11 mouse cellular contexts compared by ENCODE assay signal in the genomic region with DNA sequence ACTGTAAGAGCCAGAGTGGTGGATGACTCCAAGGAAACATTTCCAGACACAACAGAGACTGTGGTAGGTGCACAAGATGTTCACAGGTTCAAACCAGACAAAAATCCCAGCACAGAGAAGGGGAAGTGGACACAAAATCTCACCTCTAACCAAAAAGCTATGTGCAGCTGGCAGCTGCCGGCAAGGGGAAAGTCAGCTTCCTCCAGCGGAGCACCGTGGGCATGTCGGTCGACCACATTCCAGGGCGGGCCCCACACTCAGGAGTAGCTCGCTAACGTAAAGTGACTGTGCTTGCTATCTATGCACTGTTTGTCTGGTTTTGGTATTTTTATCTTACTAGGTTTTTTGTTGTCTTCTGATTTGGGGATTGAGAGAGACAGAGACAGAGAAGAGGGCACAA. TPM values are rescaled to one million over a fixed set of nuclear protein-coding genes. Genes with fewer than 3 reads are reported as not detected.
DNase-seq lines count a peak whose midpoint lies in the region; ATAC-seq lines count a peak whose summit lies in the region.
"Had no signal": no experiment of that assay in that cellular context is flagged by ENCODE, and none has a peak within 500 bp of the region (broad histone marks: within the 10 kb centered on the region; RNA-seq: fewer than 3 reads in every experiment).

No protein-coding gene starts in this region.

- H3K9me3 ChIP-seq in heart, embryonic 16.5 days (replicated peaks; ENCODE audit: control insufficient read depth, low read length), result no peaks in the 10 kb centered on the region
- no peaks in the 10 kb centered on the region for H3K9me3 ChIP-seq in hindbrain, embryonic 14.5 days (ENCODE audit: control insufficient read depth, low read length)
- H3K9me3 ChIP-seq: forebrain, embryonic 12.5 days; midbrain, embryonic 12.5 days; stomach, embryonic 15.5 days had no signal

- no peak for DNase-seq in heart, postnatal 25 days (ENCODE audit: low spot score)
- DNase-seq in ZHBTc4 (ENCODE audit: low read depth, low spot score), result peak; percentile 72
- DNase-seq in lung, postnatal 10 days, result peak; percentile 39
- peak; percentile 79 for DNase-seq in thymus, postnatal 0 days (ENCODE audit: low spot score)
- no peak for DNase-seq in hindbrain, embryonic 14.5 days (ENCODE audit: low spot score)
- DNase-seq in left cerebral cortex, postnatal 36 days (ENCODE audit: low spot score in 2 of 2), result no peak
- DNase-seq in MN1 (ENCODE audit: low spot score), result no peak

- H3K27me3 ChIP-seq in heart, embryonic 16.5 days (ENCODE audit: control insufficient read depth, insufficient read depth, low read length), result no peaks in the 10 kb centered on the region
- no peaks in the 10 kb centered on the region for H3K27me3 ChIP-seq in hindbrain, embryonic 14.5 days (ENCODE audit: control insufficient read depth, insufficient read depth, low read length)
- H3K27me3 ChIP-seq: forebrain, embryonic 12.5 days; midbrain, embryonic 12.5 days; stomach, embryonic 15.5 days had no signal

- 25% methylated on average over 8 of the region's 8 CpGs for WGBS in heart, embryonic 16.5 days
- 96% methylated on average over 8 of the region's 8 CpGs for WGBS in hindbrain, embryonic 14.5 days

- H3K36me3 ChIP-seq in heart, embryonic 16.5 days (ENCODE audit: control insufficient read depth, insufficient read depth), result no peaks in the 10 kb centered on the region
- H3K36me3 ChIP-seq in hindbrain, embryonic 14.5 days (replicated peaks; ENCODE audit: control insufficient read depth, insufficient read depth), result no peaks in the 10 kb centered on the region
- H3K36me3 ChIP-seq: forebrain, embryonic 12.5 days; midbrain, embryonic 12.5 days; stomach, embryonic 15.5 days had no signal

- peak; percentile 28; the same call in 1 of the 2 replicates for ATAC-seq in heart, embryonic 16.5 days (replicated peaks; ENCODE audit: extremely low read depth, insufficient read depth, low FRiP score)
- ATAC-seq in hindbrain, embryonic 14.5 days (ENCODE audit: low FRiP score), result no peak

- H3K4me2 ChIP-seq in heart, embryonic 16.5 days (ENCODE audit: low read depth, low read length), result peak overlapping the region; percentile 26
- no peak overlapping the region for H3K4me2 ChIP-seq in hindbrain, embryonic 14.5 days (replicated peaks)
- H3K4me2 ChIP-seq: forebrain, embryonic 12.5 days; midbrain, embryonic 12.5 days; stomach, embryonic 15.5 days had no signal

- H3K9ac ChIP-seq in heart, embryonic 16.5 days (ENCODE audit: low read length), result no peak overlapping the region
- H3K9ac ChIP-seq in hindbrain, embryonic 14.5 days, result no peak overlapping the region
- H3K9ac ChIP-seq: forebrain, embryonic 12.5 days; midbrain, embryonic 12.5 days; stomach, embryonic 15.5 days had no signal

- H3K27ac ChIP-seq in heart, embryonic 16.5 days (ENCODE audit: low read length), result no peak overlapping the region
- no peak overlapping the region for H3K27ac ChIP-seq in hindbrain, embryonic 14.5 days
- H3K27ac ChIP-seq: forebrain, embryonic 12.5 days; midbrain, embryonic 12.5 days; stomach, embryonic 15.5 days had no signal

- intact Hi-C loops in heart, postnatal 25 days (cut with DNase I), result no loop called here
- intact Hi-C loops in left cerebral cortex, postnatal 36 days (cut with DNase I), result no loop called here

- peaks cover 15% of the 10 kb centered on the region for H3K4me1 ChIP-seq in heart, embryonic 16.5 days (ENCODE audit: control insufficient read depth, insufficient read depth, low read length)
- H3K4me1 ChIP-seq in hindbrain, embryonic 14.5 days (replicated peaks; ENCODE audit: control insufficient read depth, insufficient read depth, low read length), result no peaks in the 10 kb centered on the region
- H3K4me1 ChIP-seq: forebrain, embryonic 12.5 days; stomach, embryonic 15.5 days had no signal

- no peak overlapping the region for H3K4me3 ChIP-seq in heart, embryonic 16.5 days (ENCODE audit: low read length)
- H3K4me3 ChIP-seq in hindbrain, embryonic 14.5 days (replicated peaks; ENCODE audit: low read length), result no peak overlapping the region
- H3K4me3 ChIP-seq: forebrain, embryonic 12.5 days; midbrain, embryonic 12.5 days; stomach, embryonic 15.5 days had no signal

RNA-seq across cellular contexts. Expression of a gene that starts 7.2 kb away (rescaled TPM):
- 6.8 and 7.2 TPM in 2 replicates for polyA plus RNA-seq in heart, embryonic 16.5 days (2015; fragmentation: Nextera tagmentation; extraction: Ambion mirVana)
- total RNA-seq in heart, postnatal 25 days (2021), result 1 to 10 TPM; 8.3 to 9.6 TPM
- polyA plus RNA-seq in thymus, postnatal 0 days (2015; fragmentation: Nextera tagmentation; extraction: Ambion mirVana), result 2.9 and 5.2 TPM in 2 replicates
- 9.1 and 10.4 TPM in 2 replicates for polyA plus RNA-seq in hindbrain, embryonic 14.5 days (2014; fragmentation: Nextera tagmentation; extraction: Ambion mirVana)
- total RNA-seq in left cerebral cortex, postnatal 36 days (2021), result 10 to 100 TPM; 34.6 to 40.4 TPM

Comparison
In these comparisons a context has a peak if more than half of its experiments do, and no peak if none do; other contexts are left out.
1. DNase-seq: peak in ZHBTc4 (single experiment), lung, postnatal 10 days (single experiment) and thymus, postnatal 0 days (single experiment); none in heart, postnatal 25 days (single experiment), hindbrain, embryonic 14.5 days (single experiment), left cerebral cortex, postnatal 36 days (0 of 2) and MN1 (single experiment).